Comparison of ENCODE assay signal across 9 mouse cellular contexts in the genomic region with DNA sequence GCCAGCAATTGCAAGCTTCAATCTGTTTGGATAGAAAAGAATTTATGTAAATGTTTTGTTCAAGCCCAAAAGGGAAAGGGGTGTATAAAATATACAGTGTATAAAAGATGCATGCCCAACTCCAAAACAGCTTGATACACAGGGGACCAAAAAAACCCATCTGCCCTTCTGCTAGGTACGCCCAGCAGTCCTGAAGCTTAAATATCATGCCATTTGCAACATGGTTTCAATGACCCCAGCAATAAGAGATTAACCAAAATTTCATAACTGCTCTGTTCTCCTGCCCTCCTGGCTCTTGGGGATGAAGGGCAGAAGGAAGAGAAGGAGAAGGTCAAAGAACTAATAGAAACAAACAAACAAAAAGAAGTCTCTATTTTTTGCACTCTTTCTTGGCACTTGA.
A peak's percentile ranks its signal among the peaks of the same experiment; 100 is the strongest.
DNase-seq lines count a peak whose midpoint lies in the region; ATAC-seq and TF ChIP-seq lines count a peak whose summit lies in the region.
"Had no signal": no experiment of that assay in that cellular context is flagged by ENCODE, and none has a peak within 500 bp of the region (broad histone marks: within the 10 kb centered on the region; RNA-seq: fewer than 3 reads in every experiment).

No protein-coding gene starts in this region.

- H3K27me3 ChIP-seq in liver, adult 2 months (ENCODE audit: control insufficient read depth, insufficient read depth, low read length): no peaks in the 10 kb centered on the region
- peaks cover 15% of the 10 kb centered on the region; the same call in 1 of the 2 replicates for H3K27me3 ChIP-seq in liver, postnatal 0 days (ENCODE audit: insufficient read depth, low read length)
- no peaks in the 10 kb centered on the region for H3K27me3 ChIP-seq in hindbrain, postnatal 0 days (ENCODE audit: insufficient read depth, low read length)
- no peaks in the 10 kb centered on the region for H3K27me3 ChIP-seq in liver, embryonic 12.5 days (replicated peaks)

- no peak for TF ChIP-seq CTCF in liver, adult 2 months (IDR thresholded peaks at IDR 0.05; ENCODE audit: low read depth, low read length)
- no peak for TF ChIP-seq CTCF in liver, postnatal 0 days (IDR thresholded peaks at IDR 0.05; ENCODE audit: low read depth)
- TF ChIP-seq CTCF in hindbrain, postnatal 0 days (IDR thresholded peaks at IDR 0.05; ENCODE audit: low read depth): no peak
- TF ChIP-seq CTCF in olfactory bulb, adult 2 months (IDR thresholded peaks at IDR 0.05; ENCODE audit: insufficient read depth, low read depth, low read length): no peak

- H3K79me2 ChIP-seq in liver, adult 2 months (ENCODE audit: control insufficient read depth, insufficient read depth, low read length): no peaks in the 10 kb centered on the region

- 22% methylated on average over 1 of the region's 1 CpGs for WGBS in liver, adult 2 months
- 76% methylated on average over 1 of the region's 1 CpGs for WGBS in liver, postnatal 0 days (ENCODE audit: insufficient replicate concordance)
- WGBS in hindbrain, postnatal 0 days: 10% methylated on average over 1 of the region's 1 CpGs
- 15% methylated on average over 1 of the region's 1 CpGs for WGBS in olfactory bulb, adult 2 months
- 60% methylated on average over 1 of the region's 1 CpGs for WGBS in liver, embryonic 12.5 days (ENCODE audit: insufficient replicate concordance)

- no peak overlapping the region for H3K4me3 ChIP-seq in liver, adult 2 months (ENCODE audit: insufficient read depth, low read depth, low read length)
- H3K4me3 ChIP-seq in liver, postnatal 0 days (ENCODE audit: low read depth, low read length): no peak overlapping the region
- H3K4me3 ChIP-seq in hindbrain, postnatal 0 days (ENCODE audit: low read length): peak overlapping the region; percentile 38
- H3K4me3 ChIP-seq in olfactory bulb, adult 2 months (ENCODE audit: insufficient read depth, low read depth, low read length): no peak overlapping the region
- no peak overlapping the region for H3K4me3 ChIP-seq in liver, embryonic 12.5 days
- H3K4me3 ChIP-seq: megakaryocyte, embryonic 14.5 days had no signal

- peaks cover 9% of the 10 kb centered on the region for H3K4me1 ChIP-seq in liver, adult 2 months (ENCODE audit: control insufficient read depth, insufficient read depth, low read length)
- peaks cover 11% of the 10 kb centered on the region; the same call in 1 of the 2 replicates for H3K4me1 ChIP-seq in liver, postnatal 0 days (ENCODE audit: insufficient read depth)
- H3K4me1 ChIP-seq in hindbrain, postnatal 0 days (ENCODE audit: insufficient read depth, low read length): peaks cover 3% of the 10 kb centered on the region; the same call in 1 of the 2 replicates
- no peaks in the 10 kb centered on the region for H3K4me1 ChIP-seq in olfactory bulb, adult 2 months (ENCODE audit: control insufficient read depth, insufficient read depth, low read length)
- peaks cover 17% of the 10 kb centered on the region for H3K4me1 ChIP-seq in liver, embryonic 12.5 days

- no peak for TF ChIP-seq POLR2A in liver, adult 2 months (IDR thresholded peaks at IDR 0.05; ENCODE audit: extremely low read depth, insufficient read depth, low read length)
- TF ChIP-seq POLR2A in olfactory bulb, adult 2 months (IDR thresholded peaks at IDR 0.05; ENCODE audit: insufficient read depth, low read depth, low read length): no peak

- H3K9me3 ChIP-seq in liver, postnatal 0 days (ENCODE audit: low read length): no peaks in the 10 kb centered on the region
- H3K9me3 ChIP-seq in hindbrain, postnatal 0 days (ENCODE audit: low read length): no peaks in the 10 kb centered on the region
- no peaks in the 10 kb centered on the region for H3K9me3 ChIP-seq in liver, embryonic 12.5 days (replicated peaks)
- H3K9me3 ChIP-seq: megakaryocyte, embryonic 14.5 days had no signal

- H3K36me3 ChIP-seq in liver, adult 2 months (ENCODE audit: control insufficient read depth, insufficient read depth, low read length): no peaks in the 10 kb centered on the region
- no peaks in the 10 kb centered on the region for H3K36me3 ChIP-seq in liver, postnatal 0 days (replicated peaks; ENCODE audit: insufficient read depth, low read length)
- no peaks in the 10 kb centered on the region for H3K36me3 ChIP-seq in hindbrain, postnatal 0 days (ENCODE audit: insufficient read depth, low read length)
- no peaks in the 10 kb centered on the region for H3K36me3 ChIP-seq in liver, embryonic 12.5 days

- no peak for TF ChIP-seq EP300 in liver, postnatal 0 days (IDR thresholded peaks at IDR 0.05; ENCODE audit: low read depth)

- H3K27ac ChIP-seq in liver, adult 2 months (replicated peaks; ENCODE audit: insufficient read depth, low read depth, low read length): no peak overlapping the region
- no peak overlapping the region for H3K27ac ChIP-seq in liver, postnatal 0 days (ENCODE audit: low read depth)
- H3K27ac ChIP-seq in hindbrain, postnatal 0 days: peak overlapping the region; percentile 90
- peak overlapping the region; percentile 99 for H3K27ac ChIP-seq in olfactory bulb, adult 2 months (ENCODE audit: insufficient read depth, low read depth, low read length)
- H3K27ac ChIP-seq in liver, embryonic 12.5 days: no peak overlapping the region

- no peak overlapping the region for H3K4me2 ChIP-seq in liver, postnatal 0 days (ENCODE audit: low read depth, low read length)
- H3K4me2 ChIP-seq in hindbrain, postnatal 0 days (ENCODE audit: low read depth, low read length): peak overlapping the region; percentile 66
- H3K4me2 ChIP-seq in liver, embryonic 12.5 days: no peak overlapping the region

- ATAC-seq in liver, postnatal 0 days: no peak
- no peak for ATAC-seq in hindbrain, postnatal 0 days
- no peak for ATAC-seq in liver, embryonic 12.5 days

- no peak overlapping the region for H3K9ac ChIP-seq in liver, adult 2 months (ENCODE audit: low read depth, low read length)
- H3K9ac ChIP-seq in liver, postnatal 0 days (replicated peaks): no peak overlapping the region
- peak overlapping the region; percentile 45; the same call in 1 of the 2 replicates for H3K9ac ChIP-seq in hindbrain, postnatal 0 days (replicated peaks; ENCODE audit: low read length)
- H3K9ac ChIP-seq in liver, embryonic 12.5 days: no peak overlapping the region

- peak; percentile 5 for DNase-seq in cerebellum, adult 9-11 months
- DNase-seq in cerebellum, adult 8-10 months: no peak
- peak; percentile 79 for DNase-seq in liver, adult 2 months (ENCODE audit: extremely low read depth, low read depth, low spot score)
- DNase-seq in liver, postnatal 0 days: no peak
- DNase-seq in hindbrain, postnatal 0 days (ENCODE audit: low spot score): peak; percentile 48
- DNase-seq in adrenal gland, postnatal 14 days: no peak

Comparison
In these comparisons a context has a peak if more than half of its experiments do, and no peak if none do; other contexts are left out.
1. DNase-seq: peak in cerebellum, adult 9-11 months (single experiment), liver, adult 2 months (single experiment) and hindbrain, postnatal 0 days (single experiment); none in cerebellum, adult 8-10 months (single experiment), liver, postnatal 0 days (single experiment) and adrenal gland, postnatal 14 days (single experiment).
2. H3K27ac ChIP-seq: peak in hindbrain, postnatal 0 days (single experiment) and olfactory bulb, adult 2 months (single experiment); none in liver, adult 2 months (single experiment), liver, postnatal 0 days (single experiment) and liver, embryonic 12.5 days (single experiment).